Mouse (Mus musculus): ENCODE results near the gene Thumpd3.

The Thumpd3 gene

GRCm38 (mm10) chr6:113046041-113046975, at the start of gene Thumpd3:
Gene Thumpd3 (plus strand): TSS chr6:113046225.
- peak; percentile 95 to 97 for DNase-seq (ENCODE audit: low spot score in 2 of 2)

DNA sequence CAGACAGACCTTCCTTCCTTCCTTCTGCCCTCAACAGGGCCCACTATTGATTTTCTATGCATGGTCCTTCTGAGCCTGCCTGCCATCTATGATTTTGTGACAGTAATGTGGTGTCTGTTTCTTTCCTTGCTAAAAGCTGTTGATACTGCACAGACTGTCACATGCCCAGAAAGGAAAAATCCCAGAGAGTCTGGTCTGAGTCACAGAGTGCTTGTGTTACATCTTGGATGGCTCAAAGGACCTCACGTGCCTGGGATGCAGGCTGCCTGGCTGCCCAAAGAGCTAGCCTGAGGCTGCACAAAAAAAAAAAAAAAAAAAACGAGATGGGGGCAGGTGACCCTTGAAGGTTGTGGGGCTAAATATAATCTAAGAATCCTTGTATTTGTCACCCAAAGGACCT, 46.8 kb upstream of the Thumpd3 start:
- DNase-seq (ENCODE audit: low spot score in 2 of 2): no peak

DNA sequence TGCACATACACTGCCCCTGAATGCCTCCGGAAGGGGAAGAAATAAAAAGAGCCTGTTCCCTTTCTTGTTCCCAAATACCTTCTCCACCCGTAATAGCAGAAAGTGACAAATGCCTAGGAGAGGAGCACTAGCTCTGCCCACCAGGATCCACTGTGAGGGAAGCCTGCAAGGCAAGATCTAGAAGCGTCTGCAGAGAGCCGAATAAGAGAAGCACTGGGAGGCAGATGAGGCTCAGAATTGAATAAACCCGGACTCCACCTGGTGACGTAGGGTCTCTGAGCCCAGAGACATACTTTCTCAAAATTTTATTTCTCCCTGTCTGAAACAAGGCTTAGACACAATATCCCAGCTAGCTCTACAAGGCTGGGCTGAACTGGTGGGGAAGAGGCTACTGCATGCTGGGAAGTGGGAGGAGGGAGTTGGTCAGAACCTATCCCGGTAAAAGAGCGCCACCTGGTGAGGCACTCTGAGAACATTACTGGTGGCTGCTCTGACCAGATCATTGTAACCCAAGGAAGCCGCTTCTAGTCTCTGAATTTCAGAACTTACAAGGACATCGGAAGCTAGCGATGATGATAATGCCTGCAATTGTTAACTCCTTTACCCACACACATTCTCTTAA, 45.2 kb upstream of the Thumpd3 start:
- peak; percentile 60 to 84 for DNase-seq (ENCODE audit: low spot score in 2 of 2)

DNA sequence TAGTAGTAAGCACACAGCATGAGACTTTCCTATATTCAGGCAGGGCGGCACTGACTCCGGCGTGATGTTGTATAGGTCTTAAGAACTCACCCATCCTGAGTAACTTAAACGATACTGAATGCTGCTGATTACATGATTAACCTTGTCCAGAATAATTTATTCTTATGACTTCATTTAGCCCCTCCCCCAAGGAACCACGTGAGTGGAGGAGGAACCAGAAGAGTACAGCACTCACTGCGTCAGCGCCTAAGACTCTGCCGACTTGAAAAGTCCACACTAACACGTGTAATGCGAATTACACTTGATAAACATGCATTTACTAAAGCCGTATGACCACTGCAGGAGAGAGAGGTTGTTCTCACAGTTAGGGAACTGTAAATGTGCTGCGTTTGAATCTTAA, 44.3 kb upstream of the Thumpd3 start:
- no peak for DNase-seq (ENCODE audit: low spot score in 2 of 2)

DNA sequence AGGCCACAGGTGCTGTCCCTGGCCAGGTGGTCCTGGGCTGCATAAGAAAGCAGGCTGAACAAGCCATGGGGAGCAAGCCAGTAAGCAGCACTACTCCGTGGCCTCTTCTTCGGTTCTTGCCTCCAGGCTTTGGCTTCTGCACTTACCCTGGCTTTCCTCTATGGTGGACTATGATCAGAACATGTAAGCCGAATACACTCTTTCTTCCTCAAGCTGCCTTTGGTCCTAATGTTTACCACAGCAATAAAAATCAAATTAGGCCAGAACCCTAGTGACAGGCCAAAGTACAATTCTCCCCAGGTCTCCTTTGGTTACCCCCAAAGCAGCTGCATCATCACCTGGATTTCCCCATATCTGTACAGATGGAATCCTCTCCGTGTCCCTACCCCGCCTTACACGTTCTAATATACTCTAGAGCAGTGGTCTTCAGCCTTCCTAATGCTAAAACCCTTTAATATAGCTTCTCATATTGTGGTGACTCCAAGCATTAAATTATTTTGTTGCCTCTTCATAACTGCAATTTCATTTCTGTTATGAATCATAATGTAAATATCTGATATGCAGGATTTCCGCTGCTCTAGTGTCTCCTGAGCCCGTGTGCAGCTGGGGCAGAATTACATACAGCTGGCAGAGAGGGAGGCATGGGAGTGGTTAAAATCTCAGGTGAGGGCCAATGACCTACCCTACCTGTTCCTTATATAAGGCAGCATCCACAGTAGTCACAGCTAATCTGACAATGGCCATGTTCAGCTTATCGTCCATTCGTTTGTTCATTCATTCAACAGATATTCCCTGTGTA, 42.5 kb upstream of the Thumpd3 start:
- DNase-seq (ENCODE audit: low spot score in 2 of 2): no peak

GRCm38 (mm10) chr6:113006833-113007232, 39.2 kb upstream of the Thumpd3 start:
- DNase-seq (ENCODE audit: low spot score in 2 of 2): no peak

- no peak for DNase-seq (ENCODE audit: low spot score in 2 of 2)
Observed at GRCm38 (mm10) chr6:113011886-113012285, 34.1 kb upstream of the Thumpd3 start.

- no peak for DNase-seq (ENCODE audit: low spot score in 2 of 2)
Observed at GRCm38 (mm10) chr6:113012495-113012941, 33.5 kb upstream of the Thumpd3 start.

- no peak for DNase-seq (ENCODE audit: low spot score in 2 of 2)
Observed at GRCm38 (mm10) chr6:113013550-113013949, 32.5 kb upstream of the Thumpd3 start.

- DNase-seq (ENCODE audit: low spot score in 2 of 2): no peak
Observed at GRCm38 (mm10) chr6:113017500-113018047, 28.5 kb upstream of the Thumpd3 start.

DNA sequence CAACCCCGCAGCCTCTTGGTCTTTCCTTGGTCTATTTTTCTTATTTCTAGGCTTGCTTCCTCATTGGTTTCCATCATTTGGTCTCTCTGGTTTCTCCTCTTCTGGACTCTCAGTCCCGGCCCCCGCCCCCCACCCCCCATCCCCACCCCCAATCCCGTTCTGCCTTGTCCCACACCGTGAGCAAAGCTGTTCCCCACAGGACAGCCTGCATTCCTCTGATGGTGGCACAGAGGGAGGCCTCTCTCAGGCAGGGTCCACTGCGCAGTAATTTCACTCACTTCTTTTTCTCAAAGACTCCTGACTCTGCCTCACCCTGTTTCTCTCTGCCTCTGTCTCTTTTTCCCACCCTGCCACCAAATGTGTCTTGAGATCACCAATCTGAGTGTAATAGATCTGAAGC, 27.9 kb upstream of the Thumpd3 start:
- no peak for DNase-seq (ENCODE audit: low spot score in 2 of 2)

DNA sequence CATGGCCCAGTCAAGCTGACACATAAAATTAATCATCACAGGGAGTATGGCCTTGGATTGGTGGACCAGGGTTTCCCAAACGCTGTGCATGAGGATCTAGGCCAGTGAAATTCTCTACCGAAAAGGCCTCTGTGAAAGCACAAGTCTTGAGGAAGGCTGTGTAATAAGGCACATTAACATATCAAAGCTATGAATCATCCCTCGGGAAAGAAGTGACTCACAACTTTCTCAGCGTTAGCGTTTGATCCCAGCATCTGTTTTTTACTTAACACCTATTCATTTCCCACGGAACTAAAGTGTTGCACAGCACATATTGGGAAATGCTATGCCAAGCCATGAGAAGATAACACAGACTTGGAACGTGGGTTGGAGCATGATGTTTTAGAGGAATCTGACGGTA, 21.2 kb upstream of the Thumpd3 start:
- no peak for DNase-seq (ENCODE audit: low spot score in 2 of 2)

- DNase-seq (ENCODE audit: low spot score in 2 of 2): no peak
Observed at GRCm38 (mm10) chr6:113025774-113026173, 20.3 kb upstream of the Thumpd3 start.

DNA sequence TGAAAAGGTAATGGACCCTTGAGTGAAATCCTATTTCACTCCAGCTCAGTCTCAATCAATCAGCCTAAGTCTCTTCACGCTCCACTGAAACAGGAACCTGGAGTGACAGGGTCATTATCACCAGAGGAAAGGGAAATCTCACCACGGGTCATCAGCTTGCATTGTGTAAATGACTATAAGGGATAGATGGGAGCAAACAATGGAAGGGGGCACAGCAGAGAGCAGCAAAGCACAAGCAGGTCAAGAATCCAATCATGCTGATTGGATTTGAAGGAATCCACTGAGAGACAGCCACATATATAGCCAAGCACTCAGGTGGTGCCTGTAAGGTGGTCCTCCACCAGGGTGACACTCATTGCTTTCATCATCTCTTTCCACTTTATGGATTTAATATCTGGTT, 18.6 kb upstream of the Thumpd3 start:
- DNase-seq (ENCODE audit: low spot score in 2 of 2): no peak

DNA sequence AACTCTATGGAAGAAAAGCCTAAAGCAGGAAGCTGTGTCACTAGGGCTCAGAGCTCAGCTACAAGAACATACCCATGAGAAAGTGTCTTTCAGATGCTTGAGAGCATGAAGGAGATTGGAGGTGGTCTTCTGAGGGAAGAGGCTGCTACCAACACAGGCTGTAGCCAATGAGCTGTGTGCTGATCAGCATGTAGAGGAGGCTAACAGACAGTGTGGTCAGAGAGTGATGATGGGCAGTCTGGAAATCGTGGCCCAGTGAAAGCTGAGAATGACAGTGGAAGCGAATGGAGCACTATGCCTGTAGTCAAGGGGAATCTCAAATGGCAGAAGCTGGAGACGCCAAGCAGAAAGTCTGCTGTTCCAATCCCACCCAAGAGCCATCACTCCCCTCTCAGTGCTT, 17.0 kb upstream of the Thumpd3 start:
- DNase-seq (ENCODE audit: low spot score in 2 of 2): no peak

DNA sequence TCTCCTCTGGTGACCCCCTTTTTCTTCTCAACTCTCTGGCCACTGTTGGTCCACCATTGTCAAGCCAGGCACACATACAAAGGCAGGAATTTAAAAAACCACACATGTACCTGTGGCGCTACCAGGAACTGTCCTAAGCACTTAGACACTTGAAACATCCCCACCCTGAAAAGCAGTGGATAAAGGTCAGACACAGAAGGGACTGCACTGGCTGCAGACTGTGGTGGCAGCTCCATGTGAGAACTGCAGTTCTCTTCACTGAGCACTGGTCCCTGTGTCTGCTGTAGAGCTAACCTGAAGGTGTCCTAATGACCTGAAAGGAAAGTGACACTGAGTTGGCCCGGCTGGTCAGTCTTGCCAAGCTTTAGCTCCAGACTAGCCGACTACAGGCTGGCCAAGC, 15.5 kb upstream of the Thumpd3 start:
- no peak for DNase-seq (ENCODE audit: low spot score in 2 of 2)

GRCm38 (mm10) chr6:113030970-113031660, 14.9 kb upstream of the Thumpd3 start:
- no peak for DNase-seq (ENCODE audit: low spot score in 2 of 2)

GRCm38 (mm10) chr6:113032121-113032520, 13.9 kb upstream of the Thumpd3 start:
- DNase-seq (ENCODE audit: low spot score in 2 of 2): no peak

GRCm38 (mm10) chr6:113033185-113033584, 12.8 kb upstream of the Thumpd3 start:
- no peak for DNase-seq (ENCODE audit: low spot score in 2 of 2)

DNA sequence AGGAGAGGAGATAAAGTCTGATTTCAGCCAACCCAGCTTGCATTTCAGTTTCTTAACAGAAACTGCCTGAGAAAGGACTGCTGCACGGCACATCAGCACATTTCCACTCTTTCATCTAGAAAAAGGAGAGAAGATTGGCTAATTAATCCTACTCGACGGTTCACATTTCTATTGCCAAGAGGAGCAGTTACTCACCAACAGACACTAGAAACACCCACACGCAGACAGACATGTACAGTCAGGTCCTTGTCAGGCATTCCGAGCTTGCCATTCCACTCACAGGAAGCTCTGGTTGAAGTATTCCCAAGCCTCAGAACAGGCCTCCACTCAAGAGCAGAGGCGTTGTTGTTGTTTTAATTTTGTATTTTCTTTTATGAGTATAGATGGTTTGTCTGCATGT, 11.6 kb upstream of the Thumpd3 start:
- no peak for DNase-seq (ENCODE audit: low spot score in 2 of 2)

- no peak for DNase-seq (ENCODE audit: low spot score in 2 of 2)
Observed at GRCm38 (mm10) chr6:113036463-113037175, 9.4 kb upstream of the Thumpd3 start.
